In the genomic region with DNA sequence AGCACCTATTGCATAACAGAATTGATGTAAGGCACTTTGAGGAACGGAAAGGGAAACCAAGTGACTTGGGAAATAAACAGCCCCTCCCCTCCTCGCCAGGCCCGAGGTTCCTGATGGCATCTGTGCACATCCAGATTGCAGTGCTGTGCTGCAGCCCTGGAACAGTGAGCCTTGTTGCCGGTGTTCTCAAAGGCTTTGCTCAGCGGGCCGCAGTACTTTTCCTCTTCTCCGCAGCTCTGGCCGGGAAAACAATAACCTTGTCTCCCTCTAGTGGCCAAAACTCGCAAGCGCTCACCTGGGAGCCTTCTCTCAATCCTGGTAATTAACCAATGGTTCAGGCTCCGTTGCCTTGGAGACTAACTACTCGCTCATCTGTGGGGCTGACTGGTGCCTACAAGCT, we compare ENCODE assay signal across 8 mouse cellular contexts. TPM values are rescaled to one million over a fixed set of nuclear protein-coding genes. Genes with fewer than 3 reads are reported as not detected.
DNase-seq lines count a peak whose midpoint lies in the region; ATAC-seq and TF ChIP-seq lines count a peak whose summit lies in the region.

No protein-coding gene starts in this region.

- H3K36me3 ChIP-seq in ES-Bruce4 (ENCODE audit: control insufficient read depth, insufficient read depth, low read length, poor library complexity, severe bottlenecking), result no peaks in the 10 kb centered on the region
- H3K36me3 ChIP-seq in forebrain, postnatal 0 days (ENCODE audit: insufficient read depth), result no peaks in the 10 kb centered on the region
- H3K36me3 ChIP-seq in lung, embryonic 16.5 days (ENCODE audit: control insufficient read depth, insufficient read depth, low read length), result no peaks in the 10 kb centered on the region

- TF ChIP-seq POLR2A in ES-Bruce4 (IDR thresholded peaks at IDR 0.05; ENCODE audit: insufficient read depth, low read length), result no peak

- H3K4me1 ChIP-seq in ES-Bruce4 (ENCODE audit: control insufficient read depth, insufficient read depth, low read length), result no peaks in the 10 kb centered on the region
- H3K4me1 ChIP-seq in forebrain, postnatal 0 days (ENCODE audit: insufficient read depth), result no peaks in the 10 kb centered on the region
- peaks cover 3% of the 10 kb centered on the region; the same call in 1 of the 2 replicates for H3K4me1 ChIP-seq in lung, embryonic 16.5 days (replicated peaks; ENCODE audit: control insufficient read depth, insufficient read depth, low read length)

- peak; percentile 87 for ATAC-seq in forebrain, postnatal 0 days
- ATAC-seq in hematopoietic stem cell, adult 5-6 weeks (replicated peaks in 1 of 2; ENCODE audit: insufficient read depth in 1 of 2, low FRiP score in 2 of 2, low TSS enrichment in 1 of 2, low read depth in 1 of 2, poor library complexity in 2 of 2, severe bottlenecking in 2 of 2), result peak; percentile 55 to 63
- ATAC-seq in lung, embryonic 16.5 days (ENCODE audit: low read depth), result peak; percentile 67

- no peak overlapping the region for H3K4me3 ChIP-seq in ES-Bruce4 (ENCODE audit: low read depth, low read length)
- no peak overlapping the region for H3K4me3 ChIP-seq in forebrain, postnatal 0 days (ENCODE audit: low read depth, low read length)
- H3K4me3 ChIP-seq in lung, embryonic 16.5 days (ENCODE audit: low read length), result peak overlapping the region; percentile 37

- peak; percentile 69 for TF ChIP-seq CTCF in ES-Bruce4 (IDR thresholded peaks at IDR 0.05; ENCODE audit: low read depth, low read length)
- peak; percentile 95 for TF ChIP-seq CTCF in forebrain, postnatal 0 days (IDR thresholded peaks at IDR 0.05; ENCODE audit: low read depth)

- no peak for TF ChIP-seq EP300 in ES-Bruce4 (IDR thresholded peaks at IDR 0.05; ENCODE audit: insufficient read depth, low read depth, low read length)

- peak; percentile 91 for DNase-seq in cerebellum, adult 11 months
- DNase-seq in forebrain, postnatal 0 days, result peak; percentile 93
- DNase-seq in layer of hippocampus, adult 9-11 months, result peak; percentile 92
- peak; percentile 51 for DNase-seq in ovary, postnatal 10 days (ENCODE audit: low spot score)
- DNase-seq in thymus, postnatal 25 days, result peak; percentile 56

- peak overlapping the region; percentile 39 for H3K4me2 ChIP-seq in forebrain, postnatal 0 days (ENCODE audit: low read depth)
- H3K4me2 ChIP-seq in lung, embryonic 16.5 days (ENCODE audit: low read depth, low read length), result peak overlapping the region; percentile 54

- H3K27me3 ChIP-seq in ES-Bruce4 (ENCODE audit: control insufficient read depth, insufficient read depth, low read length, poor library complexity, severe bottlenecking), result no peaks in the 10 kb centered on the region
- H3K27me3 ChIP-seq in forebrain, postnatal 0 days (ENCODE audit: insufficient read depth, low read length), result no peaks in the 10 kb centered on the region
- peaks cover 6% of the 10 kb centered on the region; the same call in 1 of the 2 replicates for H3K27me3 ChIP-seq in lung, embryonic 16.5 days (ENCODE audit: control insufficient read depth, insufficient read depth, low read depth, low read length)

- 4% methylated on average over 12 of the region's 12 CpGs for WGBS in forebrain, postnatal 0 days
- WGBS in lung, embryonic 16.5 days, result 4% methylated on average over 12 of the region's 12 CpGs

- no peaks in the 10 kb centered on the region for H3K9me3 ChIP-seq in ES-Bruce4 (replicated peaks; ENCODE audit: control insufficient read depth, insufficient read depth, low read length, poor library complexity, severe bottlenecking)
- no peaks in the 10 kb centered on the region for H3K9me3 ChIP-seq in forebrain, postnatal 0 days (ENCODE audit: low read length)
- H3K9me3 ChIP-seq in lung, embryonic 16.5 days (ENCODE audit: control insufficient read depth, low read length), result no peaks in the 10 kb centered on the region

- no peak overlapping the region for H3K9ac ChIP-seq in ES-Bruce4 (ENCODE audit: low read depth, poor library complexity, severe bottlenecking)
- no peak overlapping the region for H3K9ac ChIP-seq in forebrain, postnatal 0 days
- peak overlapping the region; percentile 41 for H3K9ac ChIP-seq in lung, embryonic 16.5 days (ENCODE audit: low read length)

- H3K27ac ChIP-seq in ES-Bruce4 (ENCODE audit: insufficient read depth, low read length), result no peak overlapping the region
- H3K27ac ChIP-seq in forebrain, postnatal 0 days (ENCODE audit: low read depth, low read length), result no peak overlapping the region
- H3K27ac ChIP-seq in lung, embryonic 16.5 days (ENCODE audit: low read length), result no peak overlapping the region

RNA-seq across cellular contexts. Expression of gene Kcna6, which starts 38.4 kb away (rescaled TPM):
- 0.58 and 1.5 TPM in 2 replicates for polyA plus RNA-seq in ES-Bruce4 (2011; ENCODE audit: insufficient read depth, insufficient read length, low read depth, missing spikeins)
- total RNA-seq in forebrain, postnatal 0 days (2014; rRNA removed), result 49.2 and 49.6 TPM in 2 replicates
- 14.4 and 19.9 TPM in 2 replicates for polyA plus RNA-seq in forebrain, postnatal 0 days (2015; fragmentation: Nextera tagmentation; extraction: Ambion mirVana)
- total RNA-seq in hematopoietic stem cell, adult 5-6 weeks (2017), result not detected in 2 replicates
- polyA plus RNA-seq in lung, embryonic 16.5 days (2015; fragmentation: Nextera tagmentation; extraction: Ambion mirVana), result 1.6 TPM in 2 replicates

RNA-seq across cellular contexts. Expression of gene Kcna1, which starts 55.9 kb away (rescaled TPM):
- 0.19 TPM in 1 of 2 replicates, not detected in the other for polyA plus RNA-seq in ES-Bruce4 (2011; ENCODE audit: insufficient read depth, insufficient read length, low read depth, missing spikeins)
- total RNA-seq in forebrain, postnatal 0 days (2014; rRNA removed), result 4.8 and 5.9 TPM in 2 replicates
- 3.6 and 4.4 TPM in 2 replicates for polyA plus RNA-seq in forebrain, postnatal 0 days (2015; fragmentation: Nextera tagmentation; extraction: Ambion mirVana)
- not detected in 2 replicates for total RNA-seq in hematopoietic stem cell, adult 5-6 weeks (2017)
- polyA plus RNA-seq in lung, embryonic 16.5 days (2015; fragmentation: Nextera tagmentation; extraction: Ambion mirVana), result 0.11 and 0.14 TPM in 2 replicates
